Mouse (Mus musculus): ENCODE results near the gene C5ar2. TPM values are rescaled to one million over a fixed set of nuclear protein-coding genes. Genes with fewer than 3 reads are reported as not detected.

The C5ar2 gene
- polyA plus RNA-seq, 1 experiment from 2014 or later = not detected

DNA sequence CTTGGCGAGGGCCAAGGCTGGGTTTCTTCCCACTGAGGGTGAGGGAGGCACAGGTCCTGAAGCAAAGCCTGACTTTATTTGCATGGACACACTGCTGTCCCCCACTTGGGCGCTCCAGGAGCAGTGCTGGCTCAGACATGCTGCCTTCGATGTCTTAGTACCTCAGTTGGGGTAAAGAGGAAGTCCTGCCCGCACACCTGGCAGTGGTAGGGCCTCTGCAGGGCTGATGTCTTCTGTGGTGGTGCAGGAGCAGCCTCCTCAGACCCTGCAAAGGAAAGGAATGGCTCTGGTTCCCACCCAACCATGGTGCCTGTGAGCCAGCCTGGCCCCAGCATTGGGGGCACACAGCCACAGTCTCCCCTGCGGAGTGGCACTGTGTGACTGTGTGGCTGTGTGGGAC, 46.8 kb downstream of the C5ar2 start:
- no peak overlapping the region for H3K4me3 ChIP-seq (ENCODE audit: low read depth, low read length)
- H3K4me1 ChIP-seq (ENCODE audit: control insufficient read depth, insufficient read depth, low read length) = no peaks in the 10 kb centered on the region
- no peak for ATAC-seq
- H3K27ac ChIP-seq (ENCODE audit: low read depth, low read length) = no peak overlapping the region
- no peaks in the 10 kb centered on the region for H3K9me3 ChIP-seq (replicated peaks; ENCODE audit: control insufficient read depth, low read length)
- H3K9ac ChIP-seq (ENCODE audit: low read length) = no peak overlapping the region
- WGBS = 78% methylated on average over 5 of the region's 5 CpGs
- H3K27me3 ChIP-seq (replicated peaks; ENCODE audit: control insufficient read depth, insufficient read depth, low read length) = no peaks in the 10 kb centered on the region
- no peak overlapping the region for H3K4me2 ChIP-seq (ENCODE audit: low read length)
- no peak for DNase-seq (ENCODE audit: low spot score)
- H3K36me3 ChIP-seq (ENCODE audit: control insufficient read depth, insufficient read depth, low read length) = peaks cover 49% of the 10 kb centered on the region

DNA sequence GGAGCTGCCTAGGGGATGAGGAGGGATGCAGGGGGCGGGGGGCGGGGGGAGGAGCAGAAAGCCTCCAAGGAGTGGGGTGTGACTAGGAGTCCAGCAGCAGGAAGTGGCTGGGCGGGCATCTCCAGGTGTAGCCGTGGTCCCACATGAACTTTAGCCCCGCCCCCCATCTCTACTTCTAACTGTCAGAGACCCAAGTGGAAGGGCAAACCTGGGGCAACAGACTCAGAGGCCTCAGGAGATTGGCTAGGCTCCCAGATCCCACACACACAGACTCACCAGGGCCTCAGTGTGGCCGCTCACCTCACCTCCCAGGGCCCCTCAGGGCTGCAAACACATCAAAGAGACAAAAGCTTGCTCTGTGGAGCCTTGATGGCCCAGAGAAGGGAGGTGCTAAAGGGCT, 47.3 kb downstream of the C5ar2 start:
- no peak overlapping the region for H3K27ac ChIP-seq (ENCODE audit: low read depth, low read length)
- H3K4me3 ChIP-seq (ENCODE audit: low read depth, low read length) = no peak overlapping the region
- H3K9me3 ChIP-seq (replicated peaks; ENCODE audit: control insufficient read depth, low read length) = no peaks in the 10 kb centered on the region
- no peak overlapping the region for H3K4me2 ChIP-seq (ENCODE audit: low read length)
- no peaks in the 10 kb centered on the region for H3K27me3 ChIP-seq (replicated peaks; ENCODE audit: control insufficient read depth, insufficient read depth, low read length)
- 56% methylated on average over 6 of the region's 6 CpGs for WGBS
- H3K9ac ChIP-seq (ENCODE audit: low read length) = no peak overlapping the region
- ATAC-seq (no peak), DNase-seq (ENCODE audit: low spot score) (no peak)
- no peaks in the 10 kb centered on the region for H3K4me1 ChIP-seq (ENCODE audit: control insufficient read depth, insufficient read depth, low read length)
- H3K36me3 ChIP-seq (ENCODE audit: control insufficient read depth, insufficient read depth, low read length) = peaks cover 44% of the 10 kb centered on the region

DNA sequence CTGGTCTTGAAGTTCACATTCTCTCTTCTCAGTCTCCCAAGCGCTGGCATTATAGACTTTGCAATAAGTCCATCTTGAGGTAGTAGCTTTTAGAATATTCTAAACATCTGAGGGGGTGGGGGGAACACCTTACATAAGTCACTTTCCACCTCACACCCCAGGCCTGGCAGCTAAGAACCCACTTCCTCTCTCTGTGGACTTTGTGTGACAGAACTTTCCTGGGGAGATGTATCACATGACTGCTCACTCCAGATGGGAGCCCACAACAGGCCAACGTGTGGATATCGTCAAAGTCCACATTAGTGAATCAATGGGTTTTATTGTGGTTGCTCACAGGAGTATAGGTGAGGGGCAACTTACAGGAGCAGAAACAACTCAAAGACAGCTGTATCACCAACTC, 50.3 kb downstream of the C5ar2 start:
- Histone ChIP-seq H3K4me1 (ENCODE audit: control insufficient read depth, insufficient read depth, low read length) (no peaks in the 10 kb centered on the region), H3K27me3 (replicated peaks; ENCODE audit: control insufficient read depth, insufficient read depth, low read length) (no peaks in the 10 kb centered on the region), H3K4me3 (ENCODE audit: low read depth, low read length) (no peak overlapping the region), H3K9ac (ENCODE audit: low read length) (no peak overlapping the region), H3K36me3 (ENCODE audit: control insufficient read depth, insufficient read depth, low read length) (peaks cover 20% of the 10 kb centered on the region), H3K27ac (ENCODE audit: low read depth, low read length) (no peak overlapping the region), H3K4me2 (ENCODE audit: low read length) (no peak overlapping the region), H3K9me3 (replicated peaks; ENCODE audit: control insufficient read depth, low read length) (no peaks in the 10 kb centered on the region)
- DNase-seq (ENCODE audit: low spot score) = no peak
- 46% methylated on average over 3 of the region's 3 CpGs for WGBS
- no peak for ATAC-seq

- H3K4me2 ChIP-seq (ENCODE audit: low read length) = no peak overlapping the region
- no peak overlapping the region for H3K4me3 ChIP-seq (ENCODE audit: low read depth, low read length)
- WGBS = 16% methylated on average over 5 of the region's 5 CpGs
- H3K27ac ChIP-seq (ENCODE audit: low read depth, low read length) = no peak overlapping the region
- no peaks in the 10 kb centered on the region for H3K9me3 ChIP-seq (replicated peaks; ENCODE audit: control insufficient read depth, low read length)
- no peaks in the 10 kb centered on the region for H3K4me1 ChIP-seq (ENCODE audit: control insufficient read depth, insufficient read depth, low read length)
- H3K9ac ChIP-seq (ENCODE audit: low read length) = no peak overlapping the region
- ATAC-seq (peak; percentile 72), DNase-seq (ENCODE audit: low spot score) (peak; percentile 87)
- no peaks in the 10 kb centered on the region for H3K27me3 ChIP-seq (replicated peaks; ENCODE audit: control insufficient read depth, insufficient read depth, low read length)
- peaks cover 6% of the 10 kb centered on the region for H3K36me3 ChIP-seq (ENCODE audit: control insufficient read depth, insufficient read depth, low read length)
Measured at GRCm38 (mm10) chr7:16192315-16192714, 51.6 kb downstream of the C5ar2 start.

GRCm38 (mm10) chr7:16187494-16187893, 56.5 kb downstream of the C5ar2 start:
- Histone ChIP-seq H3K4me3 (ENCODE audit: low read depth, low read length) (no peak overlapping the region), H3K27me3 (replicated peaks; ENCODE audit: control insufficient read depth, insufficient read depth, low read length) (no peaks in the 10 kb centered on the region), H3K9me3 (replicated peaks; ENCODE audit: control insufficient read depth, low read length) (no peaks in the 10 kb centered on the region), H3K9ac (ENCODE audit: low read length) (no peak overlapping the region), H3K4me1 (ENCODE audit: control insufficient read depth, insufficient read depth, low read length) (no peaks in the 10 kb centered on the region), H3K36me3 (ENCODE audit: control insufficient read depth, insufficient read depth, low read length) (peaks cover 34% of the 10 kb centered on the region), H3K27ac (ENCODE audit: low read depth, low read length) (no peak overlapping the region), H3K4me2 (ENCODE audit: low read length) (no peak overlapping the region)
- DNase-seq (ENCODE audit: low spot score) (no peak), ATAC-seq (no peak)
- 79% methylated on average over 8 of the region's 8 CpGs for WGBS

Other genes starting within 250 kb of the C5ar2 start
- gene Bicra, start 196.2 kb downstream of the C5ar2 start, polyA plus RNA-seq (2014; fragmentation: Nextera tagmentation; extraction: Ambion mirVana) = 4.3 and 6.0 TPM in 2 replicates
- 0.16 TPM in 1 of 2 replicates, not detected in the other for gene Zfp541, start 182.3 kb downstream of the C5ar2 start, polyA plus RNA-seq (2014; fragmentation: Nextera tagmentation; extraction: Ambion mirVana)
- 156 and 164 TPM in 2 replicates for gene Napa, start 145.7 kb downstream of the C5ar2 start, polyA plus RNA-seq (2014; fragmentation: Nextera tagmentation; extraction: Ambion mirVana)
- 34.5 and 37.0 TPM in 2 replicates for gene Kptn, start 124.3 kb downstream of the C5ar2 start, polyA plus RNA-seq (2014; fragmentation: Nextera tagmentation; extraction: Ambion mirVana)
- gene Slc8a2, start 114.3 kb downstream of the C5ar2 start, polyA plus RNA-seq (2014; fragmentation: Nextera tagmentation; extraction: Ambion mirVana) = 0.85 and 0.94 TPM in 2 replicates
- 88.8 and 97.6 TPM in 2 replicates for gene Meis3, start 69.1 kb downstream of the C5ar2 start, polyA plus RNA-seq (2014; fragmentation: Nextera tagmentation; extraction: Ambion mirVana)
- 9.4 and 10.8 TPM in 2 replicates for gene Dhx34, start 22.1 kb downstream of the C5ar2 start, polyA plus RNA-seq (2014; fragmentation: Nextera tagmentation; extraction: Ambion mirVana)
- 0.89 and 1.3 TPM in 2 replicates for gene C5ar1, start 15.4 kb upstream of the C5ar2 start, polyA plus RNA-seq (2014; fragmentation: Nextera tagmentation; extraction: Ambion mirVana)
- 20.4 and 21.0 TPM in 2 replicates for gene Inafm1, start 29.5 kb upstream of the C5ar2 start, polyA plus RNA-seq (2014; fragmentation: Nextera tagmentation; extraction: Ambion mirVana)
- gene Ccdc9, start 42.6 kb upstream of the C5ar2 start, polyA plus RNA-seq (2014; fragmentation: Nextera tagmentation; extraction: Ambion mirVana) = 12.6 and 15.2 TPM in 2 replicates
- gene Bbc3, start 64.2 kb upstream of the C5ar2 start, polyA plus RNA-seq (2014; fragmentation: Nextera tagmentation; extraction: Ambion mirVana) = 10.6 and 11.0 TPM in 2 replicates
- 253 and 259 TPM in 2 replicates for gene Sae1, start 143.7 kb upstream of the C5ar2 start, polyA plus RNA-seq (2014; fragmentation: Nextera tagmentation; extraction: Ambion mirVana)
- 14.3 and 15.5 TPM in 2 replicates for gene Zc3h4, start 156.8 kb upstream of the C5ar2 start, polyA plus RNA-seq (2014; fragmentation: Nextera tagmentation; extraction: Ambion mirVana)
- 67.2 and 75.4 TPM in 2 replicates for gene Tmem160, start 208.6 kb upstream of the C5ar2 start, polyA plus RNA-seq (2014; fragmentation: Nextera tagmentation; extraction: Ambion mirVana)
- gene Npas1, start 233.6 kb upstream of the C5ar2 start, polyA plus RNA-seq (2014; fragmentation: Nextera tagmentation; extraction: Ambion mirVana) = 2.4 and 3.4 TPM in 2 replicates

Measured in forebrain, embryonic 14.5 days (tissue).